Mouse (Mus musculus): ENCODE results near the gene Dip2c. TPM values are rescaled to one million over a fixed set of nuclear protein-coding genes. Genes with fewer than 3 reads are reported as not detected.

Dip2c gene
- total and polyA plus RNA-seq, 3 experiments, result not detected

- TF ChIP-seq ZNF384 (IDR thresholded peaks at IDR 0.05; ENCODE audit: low read depth, low read length), result no peak
- TF ChIP-seq TCF12 (IDR thresholded peaks at IDR 0.05; ENCODE audit: low read depth, low read length), result no peak
- TF ChIP-seq USF1 (IDR thresholded peaks at IDR 0.05; ENCODE audit: low read depth, low read length), result no peak
- no peak for TF ChIP-seq MAFK (IDR thresholded peaks at IDR 0.05; ENCODE audit: borderline replicate concordance, low read depth, low read length)
- no peak for TF ChIP-seq SMC3 (IDR thresholded peaks at IDR 0.05; ENCODE audit: low read depth, low read length)
- TF ChIP-seq POLR2AphosphoS5 (IDR thresholded peaks at IDR 0.05; ENCODE audit: borderline replicate concordance, low read depth, low read length), result no peak
- TF ChIP-seq BHLHE40 (IDR thresholded peaks at IDR 0.05; ENCODE audit: borderline replicate concordance, low read depth, low read length), result no peak
- no peak for TF ChIP-seq MXI1 (IDR thresholded peaks at IDR 0.05; ENCODE audit: low read depth, low read length)
- TF ChIP-seq MEF2A (IDR thresholded peaks at IDR 0.05; ENCODE audit: extremely low read depth, insufficient replicate concordance, low read depth, low read length, poor library complexity, severe bottlenecking), result no peak
- TF ChIP-seq ZMIZ1 (IDR thresholded peaks at IDR 0.05; ENCODE audit: low read depth, low read length), result no peak
- TF ChIP-seq MAZ (IDR thresholded peaks at IDR 0.05; ENCODE audit: low read depth, low read length), result no peak
- TF ChIP-seq EP300 (IDR thresholded peaks at IDR 0.05; ENCODE audit: low read depth in 1 of 2, low read length in 2 of 2), result no peak
- no peak for TF ChIP-seq KAT2A (conservative IDR thresholded peaks at IDR 0.05; ENCODE audit: low read depth, low read length)
- TF ChIP-seq JUND (IDR thresholded peaks at IDR 0.05; ENCODE audit: low read depth, low read length), result no peak
- no peak for TF ChIP-seq CHD1 (IDR thresholded peaks at IDR 0.05; ENCODE audit: low read depth, low read length)
- TF ChIP-seq MAX (IDR thresholded peaks at IDR 0.05; ENCODE audit: low read length), result no peak
- Histone ChIP-seq H3K27ac (ENCODE audit: control insufficient read depth, low read depth, low read length) (no peak overlapping the region), H3K36me3 (ENCODE audit: control insufficient read depth in 1 of 2, insufficient read depth in 2 of 2, low read length in 2 of 2) (no peaks in the 10 kb centered on the region), H3K79me2 (ENCODE audit: control insufficient read depth, insufficient read depth, low read length, poor library complexity) (no peaks in the 10 kb centered on the region), H3K4me1 (ENCODE audit: control insufficient read depth in 1 of 2, insufficient read depth in 2 of 2, low read length in 2 of 2) (no peaks in the 10 kb centered on the region), H3K9ac (ENCODE audit: control insufficient read depth, low read depth, low read length, poor library complexity, severe bottlenecking) (no peak overlapping the region), H3K9me3 (replicated peaks; ENCODE audit: insufficient read depth, low read length) (no peaks in the 10 kb centered on the region), H3K27me3 (ENCODE audit: control insufficient read depth in 1 of 2, insufficient read depth in 2 of 2, low read length in 2 of 2) (no peaks in the 10 kb centered on the region), H3K4me3 (ENCODE audit: control insufficient read depth in 1 of 2, insufficient read depth in 1 of 2, low read depth in 2 of 2, low read length in 2 of 2) (no peak overlapping the region)
- no peak for DNase-seq (ENCODE audit: low read depth, low spot score)
Observed at GRCm38 (mm10) chr13:9395286-9395685, 119.0 kb downstream of the Dip2c start.

DNA sequence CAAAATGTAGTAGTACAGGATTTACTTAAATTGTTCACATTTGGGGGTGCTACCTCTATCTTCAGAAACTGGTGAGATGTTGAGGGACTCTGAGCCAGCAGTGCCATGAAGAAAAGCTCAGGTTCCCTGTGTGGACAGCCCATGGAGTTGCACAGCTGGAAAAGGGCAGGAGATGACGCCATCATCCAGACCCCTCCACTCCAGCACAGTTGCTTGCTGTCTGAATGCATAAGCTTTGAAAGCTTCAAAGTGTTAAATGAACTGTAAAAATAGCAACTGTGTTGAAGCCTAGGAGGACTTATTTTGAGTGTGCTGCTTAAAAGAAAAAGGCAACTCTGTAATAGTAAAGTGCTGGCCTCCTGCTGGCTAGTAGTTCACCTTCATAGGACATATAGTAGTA is 122.5 kb downstream of the Dip2c start:
- H3K9ac ChIP-seq (ENCODE audit: control insufficient read depth, low read depth, low read length, poor library complexity, severe bottlenecking), result no peak overlapping the region
- no peaks in the 10 kb centered on the region for H3K9me3 ChIP-seq (replicated peaks; ENCODE audit: insufficient read depth, low read length)
- no peak overlapping the region for H3K4me3 ChIP-seq (ENCODE audit: control insufficient read depth in 1 of 2, insufficient read depth in 1 of 2, low read depth in 2 of 2, low read length in 2 of 2)
- H3K27ac ChIP-seq (ENCODE audit: control insufficient read depth, low read depth, low read length), result no peak overlapping the region
- H3K4me1 ChIP-seq (ENCODE audit: control insufficient read depth in 1 of 2, insufficient read depth in 2 of 2, low read length in 2 of 2), result no peaks in the 10 kb centered on the region
- DNase-seq (ENCODE audit: low read depth, low spot score), result no peak
- TF ChIP-seq MAFK (IDR thresholded peaks at IDR 0.05; ENCODE audit: borderline replicate concordance, low read depth, low read length), result no peak
- no peak for TF ChIP-seq SIN3A (IDR thresholded peaks at IDR 0.05; ENCODE audit: low read length)
- TF ChIP-seq USF1 (IDR thresholded peaks at IDR 0.05; ENCODE audit: low read depth, low read length), result no peak
- TF ChIP-seq CTCF (IDR thresholded peaks at IDR 0.05 in 2 of 3, conservative IDR thresholded peaks at IDR 0.05 in 1 of 3; ENCODE audit: control insufficient read depth in 1 of 3, insufficient read depth in 1 of 3, low read depth in 2 of 3, low read length in 3 of 3, poor library complexity in 1 of 3, severe bottlenecking in 1 of 3), result no peak
- no peak for TF ChIP-seq RCOR1 (IDR thresholded peaks at IDR 0.05; ENCODE audit: low read depth, low read length)
- no peaks in the 10 kb centered on the region for H3K36me3 ChIP-seq (ENCODE audit: control insufficient read depth in 1 of 2, insufficient read depth in 2 of 2, low read length in 2 of 2)
- H3K27me3 ChIP-seq (ENCODE audit: control insufficient read depth in 1 of 2, insufficient read depth in 2 of 2, low read length in 2 of 2), result no peaks in the 10 kb centered on the region
- H3K79me2 ChIP-seq (ENCODE audit: control insufficient read depth, insufficient read depth, low read length, poor library complexity), result no peaks in the 10 kb centered on the region
